Mouse (Mus musculus) intestine, embryonic 16.5 days (tissue): ENCODE results near the gene Sptb. TPM values are rescaled to one million over a fixed set of nuclear protein-coding genes. Genes with fewer than 3 reads are reported as not detected.

Source experiments
- ATAC-seq: fragments of 200-750 bp; cut with Nextera tagmentation; 2 replicates; pipeline ENCODE4 v1.8.0; 2017; ENCODE audit warnings: moderate TSS enrichment, moderate library complexity
- H3K27ac ChIP-seq: fragments of 300-500 bp; sonication (generic); 2 replicates; pipeline ENCODE4 v1.5.1; 2014; ENCODE audit warnings: mild to moderate bottlenecking, low read length
- H3K27me3 ChIP-seq: fragments of 300-500 bp; sonication (generic); replicated peaks from 2 replicates; pipeline ENCODE4 v1.6.1; 2014; ENCODE audit warnings: low read length, control low read depth, mixed read lengths; ENCODE audit not compliant: control insufficient read depth, insufficient read depth
- H3K36me3 ChIP-seq: fragments of 300-500 bp; sonication (generic); 2 replicates; pipeline ENCODE4 v1.6.1; 2014; ENCODE audit warnings: low read length, control low read depth; ENCODE audit not compliant: control insufficient read depth, insufficient read depth
- H3K4me1 ChIP-seq: fragments of 300-500 bp; sonication (generic); 2 replicates; pipeline ENCODE4 v1.6.1; 2014; ENCODE audit warnings: low read length, control low read depth, mixed read lengths; ENCODE audit not compliant: control insufficient read depth, insufficient read depth
- H3K4me2 ChIP-seq: fragments of 300-500 bp; sonication (generic); 2 replicates; pipeline ENCODE4 v1.6.1; 2014; ENCODE audit warnings: low read depth, low read length, control low read depth
- H3K4me3 ChIP-seq: fragments of 300-500 bp; sonication (generic); 2 replicates; pipeline ENCODE4 v1.5.1; 2014; ENCODE audit warnings: mild to moderate bottlenecking, low read length
- H3K9ac ChIP-seq: fragments of 300-500 bp; sonication (generic); 2 replicates; pipeline ENCODE4 v1.6.1; 2014; ENCODE audit warnings: low read depth, low read length
- H3K9me3 ChIP-seq: fragments of 300-500 bp; sonication (generic); 2 replicates; pipeline ENCODE4 v1.6.1; 2016; ENCODE audit warnings: low read length, control low read depth; ENCODE audit not compliant: control insufficient read depth
- WGBS: fragments of 180-500 bp; shearing (Covaris S2); extraction: QIAGEN DNeasy Blood & Tissue Kit; methylation state at CpG from one replicate; pipeline ENCODE4 v1.1.7; 2014; 5-methylcytosine and 5-hydroxymethylcytosine counted together
- polyA plus RNA-seq: library from polyadenylated mRNA; unstranded; fragments of >200 nt; fragmentation: Nextera tagmentation; extraction: Ambion mirVana; gene quantifications from 2 replicates; pipeline ENCODE4 v1.2.1, GENCODE M21; 2015

The Sptb gene
- polyA plus RNA-seq, 1 experiment from 2014 or later: 1.2 TPM

- Histone ChIP-seq H3K9me3 (no peaks in the 10 kb centered on the region), H3K36me3 (peaks cover 8% of the 10 kb centered on the region), H3K27ac (peak overlapping the region; percentile 49), H3K9ac (peak overlapping the region; percentile 25; the same call in 1 of the 2 replicates), H3K4me1 (peaks cover 56% of the 10 kb centered on the region), H3K4me3 (no peak overlapping the region), H3K27me3 (no peaks in the 10 kb centered on the region), H3K4me2 (no peak overlapping the region)
- ATAC-seq: no peak
- 25% methylated on average over 6 of the region's 6 CpGs for WGBS
These were observed 153.5 kb downstream of the Sptb start for GRCm38 (mm10) chr12:76556745-76557389.

- Histone ChIP-seq H3K9ac (no peak overlapping the region), H3K27ac (no peak overlapping the region), H3K4me1 (peaks cover 60% of the 10 kb centered on the region), H3K9me3 (no peaks in the 10 kb centered on the region), H3K36me3 (peaks cover 8% of the 10 kb centered on the region), H3K27me3 (no peaks in the 10 kb centered on the region), H3K4me3 (no peak overlapping the region), H3K4me2 (no peak overlapping the region)
- ATAC-seq: no peak
- 79% methylated on average over 7 of the region's 7 CpGs for WGBS
These were observed 154.2 kb downstream of the Sptb start for GRCm38 (mm10) chr12:76556187-76556586.

- Histone ChIP-seq H3K4me2 (no peak overlapping the region), H3K4me3 (no peak overlapping the region), H3K27ac (0 out of 2 replicates have a peak overlapping the region, but pooled peaks have one; percentile 23), H3K9me3 (no peaks in the 10 kb centered on the region), H3K9ac (no peak overlapping the region), H3K4me1 (peaks cover 64% of the 10 kb centered on the region), H3K27me3 (no peaks in the 10 kb centered on the region), H3K36me3 (no peaks in the 10 kb centered on the region; the same call in 1 of the 2 replicates)
- WGBS: 88% methylated on average over 3 of the region's 3 CpGs
- ATAC-seq: no peak
These were observed 155.4 kb downstream of the Sptb start for GRCm38 (mm10) chr12:76554871-76555386.

GRCm38 (mm10) chr12:76554392-76554791 is 156.0 kb downstream of the Sptb start:
- Histone ChIP-seq H3K27me3 (no peaks in the 10 kb centered on the region), H3K4me1 (peaks cover 68% of the 10 kb centered on the region), H3K4me2 (no peak overlapping the region), H3K9me3 (no peaks in the 10 kb centered on the region), H3K4me3 (no peak overlapping the region), H3K27ac (peak overlapping the region; percentile 92), H3K36me3 (no peaks in the 10 kb centered on the region), H3K9ac (no peak overlapping the region)
- ATAC-seq: no peak
- WGBS: 57% methylated on average over 3 of the region's 3 CpGs

- Histone ChIP-seq H3K9me3 (no peaks in the 10 kb centered on the region), H3K27ac (peak overlapping the region; percentile 92), H3K36me3 (no peaks in the 10 kb centered on the region), H3K9ac (peak overlapping the region; percentile 22; the same call in 1 of the 2 replicates), H3K4me2 (no peak overlapping the region), H3K4me1 (peaks cover 71% of the 10 kb centered on the region), H3K27me3 (no peaks in the 10 kb centered on the region), H3K4me3 (no peak overlapping the region)
- WGBS: 70% methylated on average over 7 of the region's 7 CpGs
- no peak for ATAC-seq
These were observed 156.4 kb downstream of the Sptb start for GRCm38 (mm10) chr12:76553917-76554316.

GRCm38 (mm10) chr12:76552958-76553357 is 157.4 kb downstream of the Sptb start:
- 72% methylated on average over 4 of the region's 4 CpGs for whole genome bisulfite sequencing
- H3K4me1 ChIP-seq: peaks cover 79% of the 10 kb centered on the region
- no peak for ATAC-seq
- H3K9me3 ChIP-seq: no peaks in the 10 kb centered on the region
- H3K27ac ChIP-seq: peak overlapping the region; percentile 92
- no peaks in the 10 kb centered on the region for H3K36me3 ChIP-seq
- 0 out of 2 replicates have a peak overlapping the region, but pooled peaks have one; percentile 17 for H3K4me2 ChIP-seq
- no peak overlapping the region for H3K4me3 ChIP-seq
- no peak overlapping the region for H3K9ac ChIP-seq
- H3K27me3 ChIP-seq: no peaks in the 10 kb centered on the region

GRCm38 (mm10) chr12:76552321-76552720 is 158.0 kb downstream of the Sptb start:
- Histone ChIP-seq H3K4me2 (0 out of 2 replicates have a peak overlapping the region, but pooled peaks have one; percentile 9), H3K36me3 (no peaks in the 10 kb centered on the region), H3K27ac (peak overlapping the region; percentile 92), H3K9me3 (no peaks in the 10 kb centered on the region), H3K4me1 (peaks cover 79% of the 10 kb centered on the region), H3K27me3 (no peaks in the 10 kb centered on the region), H3K4me3 (no peak overlapping the region), H3K9ac (no peak overlapping the region)
- ATAC-seq: peak; percentile 88
- 18% methylated on average over 8 of the region's 8 CpGs for WGBS

- no peak overlapping the region for H3K9ac ChIP-seq
- no peak for ATAC-seq
- H3K27me3 ChIP-seq: no peaks in the 10 kb centered on the region
- no peaks in the 10 kb centered on the region for H3K36me3 ChIP-seq
- H3K9me3 ChIP-seq: no peaks in the 10 kb centered on the region
- no peak overlapping the region for H3K27ac ChIP-seq
- no peak overlapping the region for H3K4me3 ChIP-seq
- 69% methylated on average over 3 of the region's 3 CpGs for WGBS
- H3K4me1 ChIP-seq: peaks cover 77% of the 10 kb centered on the region
- no peak overlapping the region for H3K4me2 ChIP-seq
These were observed 161.1 kb downstream of the Sptb start for GRCm38 (mm10) chr12:76549203-76549602.

GRCm38 (mm10) chr12:76548082-76548423 is 162.3 kb downstream of the Sptb start:
- WGBS: 25% methylated on average over 7 of the region's 7 CpGs
- Histone ChIP-seq H3K9ac (no peak overlapping the region), H3K4me1 (peaks cover 67% of the 10 kb centered on the region), H3K4me2 (peak overlapping the region; percentile 53), H3K27ac (peak overlapping the region; percentile 75), H3K27me3 (no peaks in the 10 kb centered on the region), H3K36me3 (no peaks in the 10 kb centered on the region), H3K4me3 (no peak overlapping the region), H3K9me3 (no peaks in the 10 kb centered on the region)
- ATAC-seq: no peak
